Mouse (Mus musculus): ENCODE measurements around the gene Csrp1.

- peak; percentile 52; the same call in 1 of the 2 replicates for TF ChIP-seq CTCF (IDR thresholded peaks at IDR 0.05; ENCODE audit: low read depth, low read length)
- TF ChIP-seq TAL1 (conservative IDR thresholded peaks at IDR 0.05; ENCODE audit: low read depth, low read length), result no peak
These were observed 375 bp upstream of the Csrp1 start for GRCm38 (mm10) chr1:135719486-135719885.
